Mouse (Mus musculus) heart, embryonic 13.5 days (tissue): ENCODE measurements around the gene Zdhhc9. TPM values are rescaled to one million over a fixed set of nuclear protein-coding genes. Genes with fewer than 3 reads are reported as not detected.

ENCODE experiments used
- ATAC-seq: fragments of 200-750 bp; cut with Nextera tagmentation; 2 replicates; pipeline ENCODE4 v1.8.0; 2017; ENCODE audit warnings: moderate TSS enrichment; ENCODE audit not compliant: insufficient number of reproducible peaks, low FRiP score, low TSS enrichment; ENCODE audit errors: extremely low read depth
- H3K27ac ChIP-seq: fragments of 300-500 bp; sonication (generic); replicated peaks from 2 replicates; pipeline ENCODE4 v1.5.1; 2015; ENCODE audit warnings: moderate library complexity, mild to moderate bottlenecking, inconsistent platforms
- H3K27me3 ChIP-seq: fragments of 300-500 bp; sonication (generic); replicated peaks from 2 replicates; pipeline ENCODE4 v1.6.1; 2015; ENCODE audit warnings: mild to moderate bottlenecking, inconsistent platforms
- H3K36me3 ChIP-seq: fragments of 300-500 bp; sonication (generic); 2 replicates; pipeline ENCODE4 v1.6.1; 2015; ENCODE audit warnings: mild to moderate bottlenecking, inconsistent platforms
- H3K4me1 ChIP-seq: fragments of 300-500 bp; sonication (generic); 2 replicates; pipeline ENCODE4 v1.6.1; 2015; ENCODE audit warnings: inconsistent platforms
- H3K4me2 ChIP-seq: fragments of 300-500 bp; sonication (generic); 2 replicates; pipeline ENCODE4 v1.6.1; 2015; ENCODE audit warnings: inconsistent platforms, mild to moderate bottlenecking, moderate library complexity
- H3K4me3 ChIP-seq: fragments of 300-500 bp; sonication (generic); 2 replicates; pipeline ENCODE4 v1.5.1; 2015; ENCODE audit warnings: moderate library complexity, mild to moderate bottlenecking, inconsistent platforms
- H3K9ac ChIP-seq: fragments of 300-500 bp; sonication (generic); 2 replicates; pipeline ENCODE4 v1.6.1; 2015; ENCODE audit warnings: inconsistent platforms, mild to moderate bottlenecking, moderate library complexity
- H3K9me3 ChIP-seq: fragments of 300-500 bp; sonication (generic); 2 replicates; pipeline ENCODE4 v1.6.1; 2016; ENCODE audit warnings: inconsistent platforms
- WGBS: fragments of 180-500 bp; shearing (Covaris S2); methylation state at CpG from one replicate; pipeline ENCODE4 v1.1.7; 2015; ENCODE audit warnings: mixed read lengths; 5-methylcytosine and 5-hydroxymethylcytosine counted together
- polyA plus RNA-seq: library from polyadenylated mRNA; unstranded; fragments of >200 nt; fragmentation: Nextera tagmentation; extraction: Ambion mirVana; gene quantifications from 2 replicates; pipeline ENCODE4 v1.2.1, GENCODE M21; 2015

The Zdhhc9 gene
- polyA plus RNA-seq, 1 experiment from 2014 or later, result 2.2 TPM

- Histone ChIP-seq H3K27me3 (no peaks in the 10 kb centered on the region), H3K4me2 (no peak overlapping the region), H3K4me3 (no peak overlapping the region), H3K9ac (no peak overlapping the region), H3K27ac (no peak overlapping the region), H3K4me1 (no peaks in the 10 kb centered on the region), H3K9me3 (no peaks in the 10 kb centered on the region), H3K36me3 (peaks cover 17% of the 10 kb centered on the region)
- ATAC-seq, result no peak
- WGBS, result 46% methylated on average over 1 of the region's 1 CpGs
These were observed 38.3 kb downstream of the Zdhhc9 start for GRCm38 (mm10) chrX:48170368-48170767.

GRCm38 (mm10) chrX:48169892-48170291 is 38.8 kb downstream of the Zdhhc9 start:
- H3K27ac ChIP-seq, result no peak overlapping the region
- no peak overlapping the region for H3K4me3 ChIP-seq
- no peaks in the 10 kb centered on the region for H3K27me3 ChIP-seq
- H3K4me2 ChIP-seq, result no peak overlapping the region
- H3K9me3 ChIP-seq, result no peaks in the 10 kb centered on the region
- H3K9ac ChIP-seq, result no peak overlapping the region
- H3K36me3 ChIP-seq, result peaks cover 12% of the 10 kb centered on the region
- no peak for ATAC-seq
- WGBS, result 74% methylated on average over 1 of the region's 1 CpGs
- H3K4me1 ChIP-seq, result no peaks in the 10 kb centered on the region

GRCm38 (mm10) chrX:48158229-48158919 is 50.3 kb downstream of the Zdhhc9 start:
- Histone ChIP-seq H3K9me3 (no peaks in the 10 kb centered on the region), H3K9ac (no peak overlapping the region), H3K27ac (no peak overlapping the region), H3K4me2 (no peak overlapping the region), H3K4me3 (no peak overlapping the region), H3K4me1 (no peaks in the 10 kb centered on the region), H3K27me3 (peaks cover 43% of the 10 kb centered on the region; the same call in 1 of the 2 replicates), H3K36me3 (no peaks in the 10 kb centered on the region)
- no peak for ATAC-seq
- 70% methylated on average over 11 of the region's 11 CpGs for WGBS

GRCm38 (mm10) chrX:48157396-48157795 is 51.3 kb downstream of the Zdhhc9 start:
- H3K36me3 ChIP-seq, result no peaks in the 10 kb centered on the region
- WGBS, result 86% methylated on average over 8 of the region's 8 CpGs
- no peak for ATAC-seq
- H3K9me3 ChIP-seq, result no peaks in the 10 kb centered on the region
- no peak overlapping the region for H3K4me3 ChIP-seq
- peaks cover 43% of the 10 kb centered on the region; the same call in 1 of the 2 replicates for H3K27me3 ChIP-seq
- no peak overlapping the region for H3K9ac ChIP-seq
- no peak overlapping the region for H3K27ac ChIP-seq
- H3K4me2 ChIP-seq, result no peak overlapping the region
- peaks cover 4% of the 10 kb centered on the region for H3K4me1 ChIP-seq

- peaks cover 28% of the 10 kb centered on the region; the same call in 1 of the 2 replicates for H3K27me3 ChIP-seq
- H3K4me3 ChIP-seq, result no peak overlapping the region
- no peak overlapping the region for H3K27ac ChIP-seq
- no peaks in the 10 kb centered on the region for H3K36me3 ChIP-seq
- peaks cover 8% of the 10 kb centered on the region for H3K4me1 ChIP-seq
- H3K9ac ChIP-seq, result no peak overlapping the region
- WGBS, result 79% methylated on average over 6 of the region's 6 CpGs
- H3K4me2 ChIP-seq, result no peak overlapping the region
- ATAC-seq, result no peak
- H3K9me3 ChIP-seq, result no peaks in the 10 kb centered on the region
These were observed 53.2 kb downstream of the Zdhhc9 start for GRCm38 (mm10) chrX:48155489-48155888.

- ATAC-seq, result no peak
- H3K4me2 ChIP-seq, result no peak overlapping the region
- H3K9me3 ChIP-seq, result no peaks in the 10 kb centered on the region
- no peak overlapping the region for H3K9ac ChIP-seq
- 53% methylated on average over 2 of the region's 2 CpGs for WGBS
- H3K36me3 ChIP-seq, result no peaks in the 10 kb centered on the region
- H3K27me3 ChIP-seq, result peaks cover 15% of the 10 kb centered on the region; the same call in 1 of the 2 replicates
- no peak overlapping the region for H3K27ac ChIP-seq
- no peak overlapping the region for H3K4me3 ChIP-seq
- peaks cover 8% of the 10 kb centered on the region for H3K4me1 ChIP-seq
These were observed 54.7 kb downstream of the Zdhhc9 start for GRCm38 (mm10) chrX:48153949-48154348.

GRCm38 (mm10) chrX:48153414-48153813 is 55.3 kb downstream of the Zdhhc9 start:
- Histone ChIP-seq H3K4me1 (peaks cover 8% of the 10 kb centered on the region), H3K9ac (no peak overlapping the region), H3K9me3 (no peaks in the 10 kb centered on the region), H3K27ac (no peak overlapping the region), H3K27me3 (peaks cover 15% of the 10 kb centered on the region; the same call in 1 of the 2 replicates), H3K36me3 (no peaks in the 10 kb centered on the region), H3K4me2 (no peak overlapping the region), H3K4me3 (no peak overlapping the region)
- WGBS, result 40% methylated on average over 2 of the region's 2 CpGs
- ATAC-seq, result no peak

GRCm38 (mm10) chrX:48152106-48152505 is 56.6 kb downstream of the Zdhhc9 start:
- Histone ChIP-seq H3K27me3 (peaks cover 12% of the 10 kb centered on the region; the same call in 1 of the 2 replicates), H3K4me3 (no peak overlapping the region), H3K36me3 (no peaks in the 10 kb centered on the region), H3K4me1 (peaks cover 8% of the 10 kb centered on the region), H3K9ac (no peak overlapping the region), H3K9me3 (no peaks in the 10 kb centered on the region), H3K4me2 (no peak overlapping the region), H3K27ac (no peak overlapping the region)
- ATAC-seq, result no peak
- 67% methylated on average over 7 of the region's 7 CpGs for WGBS

- no peak overlapping the region for H3K4me3 ChIP-seq
- H3K9ac ChIP-seq, result no peak overlapping the region
- WGBS, result 66% methylated on average over 7 of the region's 7 CpGs
- H3K4me1 ChIP-seq, result peaks cover 8% of the 10 kb centered on the region
- no peaks in the 10 kb centered on the region for H3K9me3 ChIP-seq
- H3K36me3 ChIP-seq, result no peaks in the 10 kb centered on the region
- H3K27me3 ChIP-seq, result no peaks in the 10 kb centered on the region; the same call in 1 of the 2 replicates
- no peak for ATAC-seq
- H3K27ac ChIP-seq, result no peak overlapping the region
- H3K4me2 ChIP-seq, result no peak overlapping the region
These were observed 60.9 kb downstream of the Zdhhc9 start for GRCm38 (mm10) chrX:48147741-48148186.

- Histone ChIP-seq H3K27ac (no peak overlapping the region), H3K36me3 (no peaks in the 10 kb centered on the region), H3K4me3 (no peak overlapping the region), H3K9ac (no peak overlapping the region), H3K27me3 (no peaks in the 10 kb centered on the region; the same call in 1 of the 2 replicates), H3K4me2 (no peak overlapping the region), H3K4me1 (peaks cover 2% of the 10 kb centered on the region; the same call in 1 of the 2 replicates), H3K9me3 (no peaks in the 10 kb centered on the region)
- WGBS, result 67% methylated on average over 2 of the region's 2 CpGs
- ATAC-seq, result no peak
These were observed 61.5 kb downstream of the Zdhhc9 start for GRCm38 (mm10) chrX:48147226-48147625.

GRCm38 (mm10) chrX:48146262-48146661 is 62.4 kb downstream of the Zdhhc9 start, which contains the start of gene Sash3:
Gene Sash3 (plus strand): TSS chrX:48146436.
- no peak within 1 kb of the TSS for H3K27ac ChIP-seq
- no peak within 1 kb of the TSS for H3K9ac ChIP-seq
- H3K27me3 ChIP-seq, result peaks cover 7% of the 10 kb centered on the region; the same call in 1 of the 2 replicates
- no peak within 1 kb of the TSS for H3K4me2 ChIP-seq
- H3K4me1 ChIP-seq, result no peaks in the 10 kb centered on the region; the same call in 1 of the 2 replicates
- no peaks in the 10 kb centered on the region for H3K9me3 ChIP-seq
- 75% methylated on average over 4 of the region's 4 CpGs for WGBS
- no peak within 1 kb of the TSS for H3K4me3 ChIP-seq
- ATAC-seq, result no peak
- no peaks in the 10 kb centered on the region for H3K36me3 ChIP-seq
